Mouse (Mus musculus): ENCODE results near the gene Errfi1. TPM values are rescaled to one million over a fixed set of nuclear protein-coding genes. Genes with fewer than 3 reads are reported as not detected.

Gene Errfi1
- polyA plus RNA-seq, 1 experiment = 14.7 TPM

GRCm38 (mm10) chr4:150889273-150889954 lies 35.7 kb downstream of the Errfi1 start:
- no peaks in the 10 kb centered on the region; the same call in none of the 2 replicates for H3K4me1 ChIP-seq (ENCODE audit: control insufficient read depth, insufficient read depth, low read length)
- 64% methylated on average over 20 of the region's 20 CpGs for WGBS
- no peak overlapping the region for H3K4me3 ChIP-seq (replicated peaks; ENCODE audit: control insufficient read depth, low read depth, low read length)
- TF ChIP-seq POLR2A (IDR thresholded peaks at IDR 0.05; ENCODE audit: borderline replicate concordance, control insufficient read depth, low read depth, low read length) (no peak), CTCF (IDR thresholded peaks at IDR 0.05; ENCODE audit: control insufficient read depth, insufficient read depth, low read length) (no peak)
- peak overlapping the region; percentile 3; the same call in 1 of the 2 replicates for H3K27ac ChIP-seq (ENCODE audit: control insufficient read depth, insufficient read depth, low read depth, low read length, poor library complexity)

DNA sequence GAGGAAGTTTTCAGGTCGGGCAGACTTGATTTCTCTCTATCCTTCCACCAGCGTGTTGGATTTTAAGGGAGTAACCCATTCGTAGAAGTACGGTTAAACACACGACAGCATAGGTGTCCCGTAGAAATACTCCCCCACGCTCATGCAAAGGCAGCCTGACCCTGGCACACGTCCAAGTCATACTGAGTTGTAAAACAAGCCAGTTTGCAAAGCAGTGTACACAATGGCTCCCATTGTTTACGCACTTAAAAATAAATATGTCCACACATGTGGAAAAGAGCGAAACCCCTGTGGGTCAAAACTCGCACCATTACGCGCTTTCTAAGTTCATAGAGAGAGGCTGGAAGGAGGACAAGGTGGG lies 36.2 kb downstream of the Errfi1 start:
- no peaks in the 10 kb centered on the region; the same call in none of the 2 replicates for H3K4me1 ChIP-seq (ENCODE audit: control insufficient read depth, insufficient read depth, low read length)
- 85% methylated on average over 13 of the region's 13 CpGs for WGBS
- TF ChIP-seq CTCF (IDR thresholded peaks at IDR 0.05; ENCODE audit: control insufficient read depth, insufficient read depth, low read length) = no peak
- no peak for TF ChIP-seq POLR2A (IDR thresholded peaks at IDR 0.05; ENCODE audit: borderline replicate concordance, control insufficient read depth, low read depth, low read length)
- no peak overlapping the region for H3K27ac ChIP-seq (ENCODE audit: control insufficient read depth, insufficient read depth, low read depth, low read length, poor library complexity)
- no peak overlapping the region for H3K4me3 ChIP-seq (replicated peaks; ENCODE audit: control insufficient read depth, low read depth, low read length)

DNA sequence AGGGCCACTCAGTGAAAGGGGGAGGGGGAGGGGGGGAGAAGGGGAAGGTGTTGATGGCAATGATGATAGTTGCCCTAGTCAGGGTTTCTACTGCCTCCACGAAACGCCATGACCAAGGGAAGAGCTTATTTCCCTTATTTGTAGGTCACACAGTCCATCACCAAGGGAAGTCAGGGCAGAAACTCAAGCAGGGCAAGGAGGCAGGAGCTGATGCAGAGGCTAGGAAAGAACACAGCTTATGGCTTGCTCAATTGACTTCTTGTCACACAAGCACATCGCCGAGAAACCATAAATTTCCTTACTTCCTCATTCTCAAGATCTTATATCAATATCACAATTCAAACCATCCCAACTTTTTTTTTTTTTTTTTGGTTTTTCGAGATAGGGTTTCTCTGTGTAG lies 37.6 kb downstream of the Errfi1 start:
- Histone ChIP-seq H3K4me3 (replicated peaks; ENCODE audit: control insufficient read depth, low read depth, low read length) (no peak overlapping the region), H3K4me1 (ENCODE audit: control insufficient read depth, insufficient read depth, low read length) (no peaks in the 10 kb centered on the region; the same call in none of the 2 replicates), H3K27ac (ENCODE audit: control insufficient read depth, insufficient read depth, low read depth, low read length, poor library complexity) (no peak overlapping the region)
- TF ChIP-seq CTCF (IDR thresholded peaks at IDR 0.05; ENCODE audit: control insufficient read depth, insufficient read depth, low read length) (no peak), POLR2A (IDR thresholded peaks at IDR 0.05; ENCODE audit: borderline replicate concordance, control insufficient read depth, low read depth, low read length) (no peak)
- WGBS = 7% methylated on average over 5 of the region's 5 CpGs

DNA sequence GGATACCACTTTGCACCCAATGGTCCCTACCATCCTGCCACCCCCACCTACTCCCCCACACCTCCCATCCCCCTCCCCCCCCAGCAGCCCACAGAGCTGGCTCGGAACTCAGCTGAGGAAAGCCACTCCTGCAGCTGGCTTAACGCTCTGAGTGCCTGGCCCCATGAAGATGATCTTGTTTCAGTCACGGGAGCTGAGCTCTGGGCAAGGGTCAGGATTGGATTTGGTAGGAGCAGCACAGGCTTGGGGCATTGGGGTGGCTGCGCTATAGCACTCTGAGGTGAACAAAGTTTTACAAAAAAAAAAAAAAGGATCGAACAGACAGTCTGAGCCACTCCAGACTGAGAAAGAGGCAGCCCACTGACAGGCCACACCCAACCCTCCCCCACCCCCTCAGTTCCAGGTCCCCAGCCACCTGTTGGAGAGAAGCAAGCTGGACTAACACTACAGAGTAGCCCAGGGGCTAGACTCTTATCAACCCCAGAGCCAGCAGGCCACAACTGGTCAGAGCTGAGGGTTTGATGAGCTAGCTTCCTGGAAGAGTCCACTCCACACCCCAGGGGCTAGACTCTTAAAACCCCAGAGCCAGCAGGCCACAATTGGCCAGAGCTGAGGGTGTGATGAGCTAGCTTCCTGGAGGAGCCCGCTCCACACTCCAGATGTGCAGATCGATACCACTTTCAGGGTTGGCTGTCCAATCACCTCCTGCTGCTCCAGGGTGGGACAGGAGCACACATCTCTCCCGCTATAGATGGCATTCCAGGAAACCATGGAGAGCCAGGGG lies 41.2 kb downstream of the Errfi1 start:
- H3K27ac ChIP-seq (ENCODE audit: control insufficient read depth, insufficient read depth, low read depth, low read length, poor library complexity) = no peak overlapping the region
- H3K4me1 ChIP-seq (ENCODE audit: control insufficient read depth, insufficient read depth, low read length) = no peaks in the 10 kb centered on the region; the same call in none of the 2 replicates
- 68% methylated on average over 8 of the region's 8 CpGs for WGBS
- no peak overlapping the region for H3K4me3 ChIP-seq (replicated peaks; ENCODE audit: control insufficient read depth, low read depth, low read length)
- no peak for TF ChIP-seq POLR2A (IDR thresholded peaks at IDR 0.05; ENCODE audit: borderline replicate concordance, control insufficient read depth, low read depth, low read length)
- no peak for TF ChIP-seq CTCF (IDR thresholded peaks at IDR 0.05; ENCODE audit: control insufficient read depth, insufficient read depth, low read length)

GRCm38 (mm10) chr4:150896896-150897624 lies 43.3 kb downstream of the Errfi1 start:
- Histone ChIP-seq H3K4me1 (ENCODE audit: control insufficient read depth, insufficient read depth, low read length) (no peaks in the 10 kb centered on the region), H3K4me3 (replicated peaks; ENCODE audit: control insufficient read depth, low read depth, low read length) (no peak overlapping the region), H3K27ac (ENCODE audit: control insufficient read depth, insufficient read depth, low read depth, low read length, poor library complexity) (no peak overlapping the region)
- 91% methylated on average over 26 of the region's 26 CpGs for WGBS
- TF ChIP-seq POLR2A (IDR thresholded peaks at IDR 0.05; ENCODE audit: borderline replicate concordance, control insufficient read depth, low read depth, low read length) = no peak
- no peak for TF ChIP-seq CTCF (IDR thresholded peaks at IDR 0.05; ENCODE audit: control insufficient read depth, insufficient read depth, low read length)

DNA sequence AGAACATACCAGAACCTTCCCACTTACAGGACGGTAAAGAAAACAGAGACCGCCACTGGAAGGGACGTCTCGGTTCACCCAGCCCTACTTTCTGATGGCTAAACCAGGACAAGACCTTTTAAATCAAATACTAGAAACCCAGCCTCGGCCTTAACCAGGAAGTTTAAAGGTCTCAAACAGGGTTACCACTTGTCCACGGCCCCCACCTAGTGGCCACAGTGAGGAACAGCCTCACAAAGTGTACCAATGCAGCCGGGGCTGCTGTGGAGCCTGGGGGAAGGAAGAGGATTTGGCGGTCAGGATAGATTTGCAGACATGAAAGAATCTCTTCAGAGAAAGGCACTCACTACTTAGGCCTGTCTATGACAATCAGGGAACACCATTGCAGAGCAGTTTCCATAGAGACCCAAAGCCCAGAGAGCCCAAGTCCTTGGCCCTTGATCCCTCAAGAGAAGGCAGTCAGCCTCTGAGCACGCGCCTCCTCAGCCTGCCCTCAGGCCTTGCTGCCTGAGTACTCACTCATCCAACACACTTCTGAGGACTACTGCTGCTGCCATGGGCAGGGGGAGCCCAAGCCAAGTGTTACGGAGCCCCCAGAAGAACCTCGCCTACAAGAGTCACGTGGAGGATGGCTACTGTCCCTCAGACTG lies 45.1 kb downstream of the Errfi1 start:
- H3K4me1 ChIP-seq (ENCODE audit: control insufficient read depth, insufficient read depth, low read length) = no peaks in the 10 kb centered on the region
- no peak overlapping the region for H3K27ac ChIP-seq (ENCODE audit: control insufficient read depth, insufficient read depth, low read depth, low read length, poor library complexity)
- peak; percentile 89 for TF ChIP-seq CTCF (IDR thresholded peaks at IDR 0.05; ENCODE audit: control insufficient read depth, insufficient read depth, low read length)
- TF ChIP-seq POLR2A (IDR thresholded peaks at IDR 0.05; ENCODE audit: borderline replicate concordance, control insufficient read depth, low read depth, low read length) = no peak
- no peak overlapping the region for H3K4me3 ChIP-seq (replicated peaks; ENCODE audit: control insufficient read depth, low read depth, low read length)
- 53% methylated on average over 13 of the region's 13 CpGs for WGBS

DNA sequence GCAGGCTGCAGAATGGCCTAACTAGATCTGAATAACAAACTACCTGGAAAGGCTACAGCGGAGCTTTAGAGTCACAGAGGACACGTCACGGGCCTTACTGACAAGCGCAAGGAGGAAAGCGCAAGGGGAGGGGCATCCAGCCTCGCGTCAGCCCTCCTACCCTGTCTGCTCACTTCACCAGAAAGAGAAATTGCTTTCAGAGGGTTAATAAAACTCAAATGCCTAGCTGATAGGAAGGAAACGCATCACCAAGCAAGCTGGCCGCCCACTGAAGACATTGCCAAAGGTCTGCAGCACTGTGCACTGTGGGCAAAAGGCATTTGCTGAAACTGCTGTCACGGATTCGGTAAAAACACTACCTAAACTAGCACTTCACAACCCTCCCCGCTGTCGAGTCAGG lies 46.8 kb downstream of the Errfi1 start:
- H3K4me1 ChIP-seq (ENCODE audit: control insufficient read depth, insufficient read depth, low read length) = no peaks in the 10 kb centered on the region
- no peak overlapping the region for H3K27ac ChIP-seq (ENCODE audit: control insufficient read depth, insufficient read depth, low read depth, low read length, poor library complexity)
- TF ChIP-seq CTCF (IDR thresholded peaks at IDR 0.05; ENCODE audit: control insufficient read depth, insufficient read depth, low read length) = no peak
- TF ChIP-seq POLR2A (IDR thresholded peaks at IDR 0.05; ENCODE audit: borderline replicate concordance, control insufficient read depth, low read depth, low read length) = no peak
- no peak overlapping the region for H3K4me3 ChIP-seq (replicated peaks; ENCODE audit: control insufficient read depth, low read depth, low read length)
- WGBS = 91% methylated on average over 13 of the region's 13 CpGs
